Mouse (Mus musculus) hindbrain, embryonic 15.5 days (tissue): ENCODE results near the gene Mgat4a. TPM values are rescaled to one million over a fixed set of nuclear protein-coding genes. Genes with fewer than 3 reads are reported as not detected.
"Not testable (repeated sequence)": the region's sequence is repeated elsewhere in the genome, so short reads cannot be mapped to it uniquely, and the experiment has no call there.

ENCODE experiments used
- ATAC-seq: fragments of 200-750 bp; cut with Nextera tagmentation; 2 replicates; pipeline ENCODE4 v1.8.0; 2017; ENCODE audit warnings: low read depth, moderate number of reproducible peaks, moderate TSS enrichment; ENCODE audit not compliant: low FRiP score
- H3K27ac ChIP-seq: fragments of 300-500 bp; sonication (generic); replicated peaks from 2 replicates; pipeline ENCODE4 v1.5.1; 2015; ENCODE audit warnings: mild to moderate bottlenecking, inconsistent platforms
- H3K27me3 ChIP-seq: fragments of 300-500 bp; sonication (generic); 2 replicates; pipeline ENCODE4 v1.6.1; 2015; ENCODE audit warnings: control low read depth, inconsistent platforms
- H3K36me3 ChIP-seq: fragments of 300-500 bp; sonication (generic); 2 replicates; pipeline ENCODE4 v1.6.1; 2015; ENCODE audit warnings: control low read depth, inconsistent platforms
- H3K4me1 ChIP-seq: fragments of 300-500 bp; sonication (generic); replicated peaks from 2 replicates; pipeline ENCODE4 v1.6.1; 2015; ENCODE audit warnings: control low read depth, inconsistent platforms
- H3K4me2 ChIP-seq: fragments of 300-500 bp; sonication (generic); 2 replicates; pipeline ENCODE4 v1.6.1; 2015; ENCODE audit warnings: moderate library complexity, mild to moderate bottlenecking, inconsistent platforms
- H3K4me3 ChIP-seq: fragments of 300-500 bp; sonication (generic); 2 replicates; pipeline ENCODE4 v1.5.1; 2015; ENCODE audit warnings: mild to moderate bottlenecking, inconsistent platforms
- H3K9ac ChIP-seq: fragments of 300-500 bp; sonication (generic); 2 replicates; pipeline ENCODE4 v1.6.1; 2015; ENCODE audit warnings: inconsistent platforms
- H3K9me3 ChIP-seq: fragments of 300-500 bp; sonication (generic); 2 replicates; pipeline ENCODE4 v1.6.1; 2016; ENCODE audit warnings: control low read depth, inconsistent platforms
- WGBS: fragments of 180-500 bp; shearing (Covaris S2); methylation state at CpG from one replicate; pipeline ENCODE4 v1.1.7; 2015; 5-methylcytosine and 5-hydroxymethylcytosine counted together
- polyA plus RNA-seq: library from polyadenylated mRNA; unstranded; fragments of >200 nt; fragmentation: Nextera tagmentation; extraction: Ambion mirVana; gene quantifications from 2 replicates; pipeline ENCODE4 v1.2.1, GENCODE M21; 2015

Gene Mgat4a
- polyA plus RNA-seq, 1 experiment from 2014 or later = 9.3 TPM

DNA sequence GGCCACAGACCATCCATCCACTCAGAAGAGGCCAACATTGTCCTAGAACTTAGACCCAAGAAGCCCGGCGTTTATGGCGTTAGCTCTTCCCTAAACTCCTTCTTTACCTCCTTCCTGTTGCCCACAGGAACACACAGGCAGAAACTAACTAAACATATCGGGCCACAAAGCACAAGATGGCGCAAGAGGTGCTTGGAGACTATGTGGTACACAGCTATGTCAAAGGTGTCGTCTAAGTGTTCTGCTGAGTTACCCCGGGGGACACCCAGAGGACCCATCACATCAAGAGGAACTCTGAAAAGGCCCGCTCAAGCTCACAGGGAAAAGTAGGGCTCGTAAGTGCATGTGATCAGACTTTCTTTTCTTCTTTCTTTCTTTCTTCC lies 35.5 kb downstream of the Mgat4a start:
- no peak overlapping the region for H3K4me3 ChIP-seq
- H3K4me2 ChIP-seq = no peak overlapping the region
- no peak overlapping the region for H3K9ac ChIP-seq
- ATAC-seq = no peak
- peaks cover 24% of the 10 kb centered on the region for H3K27me3 ChIP-seq
- 94% methylated on average over 9 of the region's 9 CpGs for WGBS
- no peak overlapping the region for H3K27ac ChIP-seq
- H3K4me1 ChIP-seq = 0 out of 2 replicates have a peak, but pooled peaks cover 3% of the 10 kb centered on the region
- H3K36me3 ChIP-seq = no peaks in the 10 kb centered on the region
- H3K9me3 ChIP-seq = 0 out of 2 replicates have a peak, but pooled peaks cover 3% of the 10 kb centered on the region

DNA sequence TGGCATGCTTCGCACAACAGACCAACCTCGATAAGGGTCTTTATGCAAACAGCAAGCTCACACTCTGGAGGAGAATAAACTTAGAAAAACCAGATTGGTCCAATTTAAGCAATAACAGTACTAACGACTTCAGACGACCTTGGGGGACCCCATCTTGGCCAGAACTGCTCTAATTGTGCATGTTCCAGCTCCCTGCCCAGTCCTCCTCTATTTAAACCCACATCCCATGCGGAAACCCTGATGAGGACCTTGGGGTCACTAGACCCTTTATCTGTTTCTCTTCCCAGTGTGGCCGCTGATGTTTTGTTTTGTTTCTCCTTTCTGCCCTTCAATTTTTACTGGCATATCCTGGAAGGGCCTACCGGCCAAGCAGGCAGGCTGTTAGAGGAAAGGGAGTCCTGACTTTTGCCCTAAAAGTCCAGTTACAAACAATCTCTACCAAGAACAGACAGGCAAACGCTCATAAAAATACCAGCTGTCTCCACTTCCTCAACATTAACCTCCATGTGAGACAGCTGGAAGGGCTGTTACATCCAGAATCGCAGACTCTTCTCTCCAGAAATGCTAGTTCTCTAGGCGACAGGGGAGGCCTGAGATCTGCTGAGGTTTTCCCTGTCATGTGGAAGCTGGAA lies 36.0 kb downstream of the Mgat4a start:
- 75% methylated on average over 10 of the region's 10 CpGs for WGBS
- H3K9me3 ChIP-seq = 0 out of 2 replicates have a peak, but pooled peaks cover 3% of the 10 kb centered on the region
- H3K36me3 ChIP-seq = no peaks in the 10 kb centered on the region
- H3K27ac ChIP-seq = no peak overlapping the region
- no peak overlapping the region for H3K4me2 ChIP-seq
- no peak overlapping the region for H3K4me3 ChIP-seq
- H3K4me1 ChIP-seq = 0 out of 2 replicates have a peak, but pooled peaks cover 3% of the 10 kb centered on the region
- no peak for ATAC-seq
- peaks cover 24% of the 10 kb centered on the region for H3K27me3 ChIP-seq
- H3K9ac ChIP-seq = no peak overlapping the region

DNA sequence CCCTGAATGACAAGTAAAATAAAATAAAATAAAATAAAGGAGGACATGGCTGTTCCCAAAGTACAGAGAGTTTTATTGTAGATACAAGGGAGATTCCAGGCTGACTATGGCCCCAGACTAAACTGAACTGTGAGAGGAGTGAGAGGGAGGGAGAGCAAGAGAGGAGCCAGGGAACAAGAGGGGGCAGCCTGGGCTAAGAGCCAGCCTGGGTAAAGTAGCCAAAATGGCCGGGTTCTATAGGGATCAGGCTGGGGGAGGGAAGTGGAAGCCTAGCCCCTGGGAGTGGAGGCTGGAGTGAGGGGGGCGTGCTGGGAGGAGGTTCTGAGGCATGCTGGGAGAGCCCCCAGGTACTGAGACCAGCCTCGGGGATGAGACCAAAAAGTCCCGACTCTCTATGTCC lies 37.2 kb downstream of the Mgat4a start:
- Histone ChIP-seq H3K9me3 (0 out of 2 replicates have a peak, but pooled peaks cover 3% of the 10 kb centered on the region), H3K4me1 (0 out of 2 replicates have a peak, but pooled peaks cover 3% of the 10 kb centered on the region)
- 83% methylated on average over 4 of the region's 4 CpGs for WGBS

DNA sequence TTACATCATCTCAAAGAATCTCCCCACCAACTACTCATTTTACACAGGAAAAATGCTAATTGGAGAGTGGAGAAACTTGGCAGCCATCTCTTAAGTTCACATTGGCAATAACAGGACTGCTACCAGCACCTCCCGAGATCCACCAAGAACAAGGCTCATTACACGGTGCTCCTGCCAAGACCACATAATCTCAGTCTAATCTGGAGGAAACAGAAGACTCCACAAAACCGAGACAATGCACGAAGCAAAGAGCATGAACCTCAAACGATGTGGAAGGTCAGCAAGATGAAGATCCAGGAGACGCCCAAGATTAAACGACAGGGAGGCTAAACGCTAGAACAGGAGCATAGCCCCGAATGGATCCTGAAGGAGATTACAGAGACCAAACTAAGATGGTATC lies 38.5 kb downstream of the Mgat4a start:
- Histone ChIP-seq H3K36me3 (no peaks in the 10 kb centered on the region), H3K4me1 (0 out of 2 replicates have a peak, but pooled peaks cover 3% of the 10 kb centered on the region), H3K9me3 (0 out of 2 replicates have a peak, but pooled peaks cover 3% of the 10 kb centered on the region), H3K9ac (no peak overlapping the region), H3K4me2 (no peak overlapping the region), H3K4me3 (no peak overlapping the region), H3K27me3 (peaks cover 32% of the 10 kb centered on the region), H3K27ac (no peak overlapping the region)
- ATAC-seq = no peak
- WGBS = 83% methylated on average over 9 of the region's 9 CpGs

More for the DNA sequence above, 37.2 kb downstream of the Mgat4a start:
- Histone ChIP-seq H3K4me2 (no peak overlapping the region), H3K27ac (no peak overlapping the region), H3K4me3 (no peak overlapping the region), H3K9ac (no peak overlapping the region), H3K27me3 (peaks cover 24% of the 10 kb centered on the region), H3K36me3 (no peaks in the 10 kb centered on the region)
- no peak for ATAC-seq

DNA sequence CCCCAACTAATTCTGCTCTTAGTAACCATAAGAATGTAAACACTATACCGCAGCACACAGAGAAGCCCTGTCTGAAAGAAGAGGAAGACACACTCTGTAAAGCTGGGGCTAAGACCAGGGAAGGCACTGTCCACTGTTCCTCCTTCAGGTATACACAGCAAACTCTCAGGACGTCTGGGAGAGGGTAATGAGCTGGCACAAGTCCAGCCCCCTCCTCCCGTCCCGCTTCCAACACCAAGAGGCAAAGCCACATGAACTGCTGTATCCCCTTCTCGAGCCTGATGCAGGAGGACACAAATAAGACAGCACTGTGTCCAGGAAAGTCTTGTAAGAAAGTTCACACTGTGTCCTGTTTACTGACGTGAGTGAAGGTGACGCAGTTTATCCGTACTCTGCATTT lies 40.1 kb downstream of the Mgat4a start:
- Histone ChIP-seq H3K9ac (no peak overlapping the region), H3K4me2 (no peak overlapping the region), H3K27ac (no peak overlapping the region), H3K4me3 (no peak overlapping the region), H3K27me3 (peaks cover 37% of the 10 kb centered on the region), H3K36me3 (no peaks in the 10 kb centered on the region), H3K9me3 (no peaks in the 10 kb centered on the region), H3K4me1 (0 out of 2 replicates have a peak, but pooled peaks cover 3% of the 10 kb centered on the region)
- WGBS = 62% methylated on average over 8 of the region's 8 CpGs
- ATAC-seq = no peak

DNA sequence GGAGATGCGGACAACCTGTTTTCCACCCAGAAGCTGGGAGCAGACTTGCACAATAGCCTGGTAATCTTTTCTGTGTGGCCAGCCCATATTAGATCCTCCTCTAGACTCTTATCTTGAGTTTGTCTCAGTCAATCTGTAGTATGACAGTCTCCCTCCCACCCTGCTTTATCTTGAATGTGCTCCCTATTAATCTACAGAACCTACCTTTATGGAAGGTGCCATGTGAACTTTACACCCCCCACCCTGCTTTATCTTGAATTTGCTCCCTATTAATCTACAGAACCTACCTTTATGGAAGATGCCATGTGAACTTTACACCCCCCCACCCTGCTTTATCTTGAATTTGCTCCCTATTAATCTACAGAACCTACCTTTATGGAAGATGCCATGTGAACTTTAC lies 41.4 kb downstream of the Mgat4a start:
- not testable (repeated sequence) for H3K9ac ChIP-seq, H3K36me3 ChIP-seq, H3K27ac ChIP-seq, H3K9me3 ChIP-seq, ATAC-seq, H3K4me3 ChIP-seq, H3K4me1 ChIP-seq, H3K4me2 ChIP-seq
- 33% methylated on average over 1 of the region's 1 CpGs for WGBS
- H3K27me3 ChIP-seq = peaks cover 39% of the 10 kb centered on the region

DNA sequence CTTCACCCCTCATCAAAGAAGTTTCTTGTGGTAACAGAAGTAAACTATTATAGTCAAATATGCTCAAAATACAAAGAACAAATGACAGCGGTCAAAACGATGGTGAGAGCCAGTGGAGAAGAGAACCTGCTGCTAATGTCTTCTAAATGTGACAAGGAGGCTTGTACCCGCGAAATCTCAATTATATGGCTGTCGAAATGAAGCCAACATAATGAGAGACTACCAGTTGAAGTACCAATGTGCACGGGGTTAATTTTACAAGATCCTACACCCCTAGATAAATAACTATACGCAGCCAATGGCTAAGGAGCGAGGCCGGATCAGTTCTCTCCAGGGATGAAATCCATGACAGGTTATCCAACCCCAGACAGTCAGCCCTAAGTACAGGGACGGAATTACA lies 41.9 kb downstream of the Mgat4a start:
- Histone ChIP-seq H3K9me3 (no peaks in the 10 kb centered on the region), H3K36me3 (no peaks in the 10 kb centered on the region), H3K4me2 (no peak overlapping the region), H3K4me1 (no peaks in the 10 kb centered on the region), H3K27me3 (peaks cover 39% of the 10 kb centered on the region), H3K4me3 (no peak overlapping the region), H3K27ac (no peak overlapping the region), H3K9ac (no peak overlapping the region)
- no peak for ATAC-seq
- 39% methylated on average over 10 of the region's 10 CpGs for WGBS

DNA sequence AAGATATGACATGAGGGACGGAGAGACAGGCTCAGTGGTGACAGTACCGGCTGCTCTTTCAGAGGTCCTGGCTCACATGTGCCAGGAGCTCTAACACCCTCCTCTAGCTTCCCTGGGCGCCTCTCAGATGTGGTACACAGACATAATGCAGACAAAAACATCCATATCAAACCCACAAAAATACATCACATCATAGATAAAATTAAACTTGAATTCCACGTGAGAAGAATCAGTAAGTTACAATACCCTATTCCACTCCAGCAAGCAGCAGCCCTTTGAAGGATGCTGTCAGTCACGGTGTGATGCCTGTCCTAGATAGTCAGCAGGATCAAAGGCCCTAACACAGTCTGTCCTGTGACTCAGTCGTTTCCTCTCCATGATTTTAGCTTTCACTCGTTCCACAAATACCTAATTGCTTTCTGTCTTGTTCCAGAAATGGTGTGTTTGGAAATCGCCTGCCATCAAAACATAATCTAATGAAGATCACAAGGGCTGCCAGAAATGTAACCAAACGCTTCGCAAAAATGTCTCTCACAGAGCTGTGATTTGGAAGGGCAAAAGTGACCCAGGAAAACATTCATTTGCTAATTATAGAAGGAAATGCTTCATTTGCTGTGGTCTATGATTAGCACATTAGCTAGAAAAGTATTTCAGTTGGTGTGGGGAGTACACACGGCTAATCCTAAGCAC lies 44.1 kb downstream of the Mgat4a start:
- Histone ChIP-seq H3K4me3 (no peak overlapping the region), H3K27ac (no peak overlapping the region), H3K9me3 (no peaks in the 10 kb centered on the region), H3K4me1 (no peaks in the 10 kb centered on the region), H3K9ac (no peak overlapping the region), H3K36me3 (no peaks in the 10 kb centered on the region), H3K27me3 (peaks cover 38% of the 10 kb centered on the region), H3K4me2 (no peak overlapping the region)
- 70% methylated on average over 11 of the region's 11 CpGs for WGBS
- ATAC-seq = no peak

DNA sequence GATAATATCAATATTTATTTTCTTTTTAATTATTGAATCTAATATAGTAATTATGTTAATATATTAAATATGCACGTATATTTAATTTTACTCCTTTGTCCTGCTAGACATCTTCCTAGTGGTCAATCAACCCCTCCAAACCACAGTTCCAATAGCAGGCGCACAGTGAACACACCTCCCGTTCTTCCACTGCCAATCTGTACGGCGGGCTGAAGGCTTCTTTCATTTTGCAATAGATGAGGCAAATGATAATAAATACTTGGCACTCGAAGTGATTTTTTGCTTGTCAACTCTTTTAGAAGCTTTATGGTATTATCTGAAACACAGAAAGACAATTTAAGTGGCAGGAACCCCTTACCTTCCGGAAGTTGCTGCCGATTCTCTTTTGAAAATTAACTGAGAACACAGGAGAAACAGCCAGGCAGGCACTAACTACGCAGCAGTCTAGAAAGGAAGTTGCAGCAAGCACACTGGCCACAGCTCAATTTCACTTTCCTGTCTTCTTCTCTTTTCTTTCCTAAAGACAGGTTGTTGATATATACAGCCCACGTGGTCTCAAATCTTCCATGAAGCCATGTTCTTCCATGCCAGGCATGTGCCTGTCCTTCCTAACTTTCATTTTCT lies 45.0 kb downstream of the Mgat4a start:
- H3K27me3 ChIP-seq = peaks cover 30% of the 10 kb centered on the region
- no peak overlapping the region for H3K4me2 ChIP-seq
- H3K27ac ChIP-seq = no peak overlapping the region
- H3K9me3 ChIP-seq = no peaks in the 10 kb centered on the region
- H3K4me1 ChIP-seq = no peaks in the 10 kb centered on the region
- no peak overlapping the region for H3K4me3 ChIP-seq
- H3K36me3 ChIP-seq = no peaks in the 10 kb centered on the region
- no peak overlapping the region for H3K9ac ChIP-seq
- no peak for ATAC-seq
- WGBS = 89% methylated on average over 10 of the region's 10 CpGs

DNA sequence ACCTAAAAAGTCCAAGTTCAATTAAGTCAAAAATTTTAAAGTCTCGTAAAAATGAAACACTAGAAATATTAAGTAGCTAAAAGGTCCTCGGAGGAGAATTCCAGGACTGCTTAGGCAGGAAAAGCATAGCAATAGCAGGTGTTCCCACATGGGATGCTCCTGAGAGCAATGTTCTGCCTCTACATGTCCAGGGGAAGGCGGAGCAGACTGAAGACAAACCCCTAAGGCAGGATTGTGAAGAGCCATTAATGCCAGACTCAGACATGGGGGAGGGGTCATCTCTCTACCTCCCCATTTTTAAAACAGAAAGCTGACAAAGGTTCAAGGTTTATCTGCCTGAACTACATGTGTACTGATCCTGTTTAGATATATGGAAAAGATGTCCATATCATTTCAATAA lies 45.7 kb downstream of the Mgat4a start:
- Histone ChIP-seq H3K27ac (no peak overlapping the region), H3K4me3 (no peak overlapping the region), H3K9ac (no peak overlapping the region), H3K4me1 (no peaks in the 10 kb centered on the region), H3K27me3 (peaks cover 27% of the 10 kb centered on the region), H3K36me3 (no peaks in the 10 kb centered on the region), H3K9me3 (no peaks in the 10 kb centered on the region), H3K4me2 (no peak overlapping the region)
- 81% methylated on average over 3 of the region's 3 CpGs for WGBS
- no peak for ATAC-seq

DNA sequence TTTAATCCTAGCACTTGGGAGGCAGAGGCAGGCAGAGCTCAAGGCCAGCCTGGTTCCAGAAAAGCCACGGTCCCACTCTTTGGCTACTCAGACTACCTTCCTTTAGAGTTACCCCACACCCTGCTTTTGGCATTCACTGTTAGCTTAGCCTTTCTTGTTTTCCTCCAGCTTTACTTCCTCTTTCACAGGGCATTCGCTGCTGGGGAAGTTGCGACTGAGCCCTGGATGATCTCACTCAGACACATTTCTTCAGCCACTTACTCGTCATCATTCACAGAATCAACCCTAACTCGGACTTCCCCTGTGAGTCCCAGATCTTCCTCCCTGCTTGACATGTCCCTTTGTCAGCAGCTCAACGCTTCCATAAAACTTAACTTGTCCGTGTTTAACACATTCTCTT lies 49.1 kb downstream of the Mgat4a start:
- peaks cover 8% of the 10 kb centered on the region; the same call in 1 of the 2 replicates for H3K36me3 ChIP-seq
- 88% methylated on average over 7 of the region's 7 CpGs for WGBS
- H3K4me2 ChIP-seq = no peak overlapping the region
- no peaks in the 10 kb centered on the region for H3K9me3 ChIP-seq
- no peak for ATAC-seq
- H3K27me3 ChIP-seq = peaks cover 13% of the 10 kb centered on the region; the same call in 1 of the 2 replicates
- H3K4me3 ChIP-seq = no peak overlapping the region
- no peak overlapping the region for H3K9ac ChIP-seq
- H3K4me1 ChIP-seq = no peaks in the 10 kb centered on the region
- H3K27ac ChIP-seq = no peak overlapping the region

DNA sequence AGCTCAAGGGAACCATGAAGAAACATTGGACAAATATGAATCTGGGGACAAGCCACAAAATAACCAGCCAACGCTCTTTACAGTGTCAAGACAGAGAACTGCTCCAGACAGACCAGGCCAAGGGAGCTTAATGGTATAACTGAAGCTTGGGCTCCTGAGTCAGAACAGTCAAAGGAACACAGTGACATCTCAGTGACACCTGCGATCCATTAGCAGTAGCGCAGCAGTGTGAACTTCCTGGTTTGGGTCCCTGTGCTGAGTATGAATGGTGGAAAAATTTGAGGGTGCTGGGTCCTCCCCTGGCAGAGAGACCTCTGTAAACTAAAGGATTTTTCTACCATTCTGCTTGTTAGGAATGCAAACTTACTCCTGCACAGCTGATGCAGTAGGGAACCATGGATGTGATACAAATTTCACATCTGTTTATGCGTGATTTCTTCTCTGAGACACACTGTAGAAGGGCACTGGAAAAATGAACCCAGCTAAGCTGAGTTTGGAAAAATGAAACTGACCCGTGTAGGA lies 50.1 kb downstream of the Mgat4a start:
- Histone ChIP-seq H3K4me1 (no peaks in the 10 kb centered on the region), H3K4me3 (no peak overlapping the region), H3K4me2 (no peak overlapping the region), H3K9me3 (no peaks in the 10 kb centered on the region), H3K9ac (no peak overlapping the region), H3K27me3 (peaks cover 10% of the 10 kb centered on the region; the same call in 1 of the 2 replicates), H3K27ac (no peak overlapping the region), H3K36me3 (peaks cover 8% of the 10 kb centered on the region; the same call in 1 of the 2 replicates)
- 89% methylated on average over 5 of the region's 5 CpGs for WGBS
- no peak for ATAC-seq
